Mouse (Mus musculus): ENCODE measurements around the gene Slc2a12. TPM values are rescaled to one million over a fixed set of nuclear protein-coding genes. Genes with fewer than 3 reads are reported as not detected.

Slc2a12 gene
- total RNA-seq, 2 experiments from 2014 or later: 0.11 TPM; not detected in 1

- no peak for ATAC-seq (ENCODE audit: poor library complexity, severe bottlenecking)
Observed at GRCm38 (mm10) chr10:22726295-22726694, 81.5 kb downstream of the Slc2a12 start.

GRCm38 (mm10) chr10:22728257-22728656 is 83.4 kb downstream of the Slc2a12 start:
- ATAC-seq (ENCODE audit: poor library complexity, severe bottlenecking): no peak

GRCm38 (mm10) chr10:22730266-22730991 is 85.6 kb downstream of the Slc2a12 start:
- ATAC-seq (ENCODE audit: poor library complexity, severe bottlenecking): no peak

GRCm38 (mm10) chr10:22730992-22731271 is 86.1 kb downstream of the Slc2a12 start:
- ATAC-seq (ENCODE audit: poor library complexity, severe bottlenecking): peak; percentile 36; the same call in 1 of the 2 replicates

GRCm38 (mm10) chr10:22731272-22732093 is 86.7 kb downstream of the Slc2a12 start, which contains the start of gene Tbpl1:
Gene Tbpl1, minus strand, starts transcription at chr10:22731938.
- ATAC-seq (ENCODE audit: poor library complexity, severe bottlenecking): peak; percentile 94

GRCm38 (mm10) chr10:22732181-22732580 is 87.4 kb downstream of the Slc2a12 start:
- ATAC-seq (ENCODE audit: poor library complexity, severe bottlenecking): peak; percentile 45

GRCm38 (mm10) chr10:22745922-22746321 is 101.1 kb downstream of the Slc2a12 start:
- ATAC-seq (ENCODE audit: poor library complexity, severe bottlenecking): no peak

- ATAC-seq (ENCODE audit: poor library complexity, severe bottlenecking): peak; percentile 60
Observed at GRCm38 (mm10) chr10:22746334-22747322, 101.8 kb downstream of the Slc2a12 start.

GRCm38 (mm10) chr10:22751175-22751682 is 106.4 kb downstream of the Slc2a12 start:
- no peak for ATAC-seq (ENCODE audit: poor library complexity, severe bottlenecking)

Other genes starting within 250 kb of the Slc2a12 start
- 37.3 and 47.3 TPM in 2 replicates for gene Tbpl1, start 86.9 kb downstream of the Slc2a12 start, total RNA-seq (2015)
- gene Tbpl1, start 86.9 kb downstream of the Slc2a12 start, total RNA-seq (2017): 31.0 and 43.9 TPM in 2 replicates
- gene Tcf21, start 175.2 kb downstream of the Slc2a12 start, total RNA-seq (2015): not detected in 2 replicates
- gene Tcf21, start 175.2 kb downstream of the Slc2a12 start, total RNA-seq (2017): not detected in 2 replicates

Data from megakaryocyte, adult 5-6 weeks (primary cell).